Mouse (Mus musculus): ENCODE measurements around the gene Fuca1. TPM values are rescaled to one million over a fixed set of nuclear protein-coding genes. Genes with fewer than 3 reads are reported as not detected.

Gene Fuca1
- polyA plus RNA-seq, 1 experiment: 29.8 TPM

- no peak for TF ChIP-seq SRF (IDR thresholded peaks at IDR 0.05; ENCODE audit: control insufficient read depth, insufficient read length, low read depth)
- TF ChIP-seq TCF3 (IDR thresholded peaks at IDR 0.05; ENCODE audit: insufficient read length, low read depth): no peak
- Histone ChIP-seq H3K36me3 (ENCODE audit: control insufficient read depth, insufficient read depth) (peaks cover 6% of the 10 kb centered on the region), H3K79me2 (ENCODE audit: control insufficient read depth, insufficient read depth) (no peaks in the 10 kb centered on the region), H3K27me3 (ENCODE audit: control insufficient read depth, insufficient read depth, insufficient read length) (no peaks in the 10 kb centered on the region), H3K4me3 (no peak overlapping the region), H3K4me2 (ENCODE audit: low read depth) (no peak overlapping the region), H3ac (ENCODE audit: control insufficient read depth, insufficient read length) (no peak overlapping the region)
These were observed 7.8 kb downstream of the Fuca1 start for GRCm38 (mm10) chr4:135928376-135928775.

DNA sequence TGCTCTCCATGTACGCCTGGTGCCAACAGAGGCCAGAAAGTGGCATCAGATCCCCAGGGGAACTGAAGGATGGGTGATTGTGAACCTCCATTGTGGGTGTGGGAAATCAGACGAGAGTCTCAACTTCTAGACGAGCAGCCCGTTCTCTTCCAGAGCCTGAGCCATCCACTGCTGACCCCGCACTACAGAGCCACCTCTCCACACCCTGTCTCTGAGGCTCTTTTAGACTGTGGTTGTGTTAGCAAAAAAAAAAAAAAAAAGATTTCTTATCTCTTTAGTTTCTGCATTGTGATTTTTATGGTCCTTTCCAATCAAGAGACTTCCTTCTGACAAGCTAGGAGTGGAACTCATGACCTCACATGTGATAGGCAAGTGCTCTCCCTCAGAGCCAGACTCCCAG, 8.9 kb downstream of the Fuca1 start:
- H3K36me3 ChIP-seq (ENCODE audit: control insufficient read depth, insufficient read depth): peaks cover 6% of the 10 kb centered on the region
- H3K27me3 ChIP-seq (ENCODE audit: control insufficient read depth, insufficient read depth, insufficient read length): no peaks in the 10 kb centered on the region
- TF ChIP-seq MYOG (IDR thresholded peaks at IDR 0.05; ENCODE audit: control insufficient read depth in 1 of 3, insufficient read depth in 1 of 3, insufficient read length in 2 of 3, low read depth in 2 of 3): no peak
- TF ChIP-seq MAX (IDR thresholded peaks at IDR 0.05; ENCODE audit: low read depth): no peak
- no peak for TF ChIP-seq POLR2AphosphoS2 (IDR thresholded peaks at IDR 0.05; ENCODE audit: insufficient read length, low read depth)
- TF ChIP-seq CEBPB (IDR thresholded peaks at IDR 0.05; ENCODE audit: insufficient read depth, poor library complexity, severe bottlenecking): no peak
- TF ChIP-seq SRF (IDR thresholded peaks at IDR 0.05; ENCODE audit: control insufficient read depth, insufficient read length, low read depth): no peak
- no peak for TF ChIP-seq POLR2A (IDR thresholded peaks at IDR 0.05; ENCODE audit: insufficient read length, low read depth)
- TF ChIP-seq TCF12 (IDR thresholded peaks at IDR 0.05; ENCODE audit: insufficient read depth, poor library complexity, severe bottlenecking): no peak
- no peak for TF ChIP-seq REST (IDR thresholded peaks at IDR 0.05; ENCODE audit: insufficient read depth, insufficient read length)
- TF ChIP-seq MYOD1 (IDR thresholded peaks at IDR 0.05; ENCODE audit: control insufficient read depth in 1 of 3, insufficient read length in 2 of 3, low read depth in 2 of 3): no peak
- no peak for TF ChIP-seq TCF3 (IDR thresholded peaks at IDR 0.05; ENCODE audit: insufficient read length, low read depth)
- TF ChIP-seq E2F4 (IDR thresholded peaks at IDR 0.05; ENCODE audit: insufficient read depth): no peak
- TF ChIP-seq USF1 (IDR thresholded peaks at IDR 0.05; ENCODE audit: low read depth): no peak
- H3K79me2 ChIP-seq (ENCODE audit: control insufficient read depth, insufficient read depth): no peaks in the 10 kb centered on the region
- H3ac ChIP-seq (ENCODE audit: control insufficient read depth, insufficient read length): no peak overlapping the region
- no peak overlapping the region for H3K4me2 ChIP-seq (ENCODE audit: low read depth)
- H3K4me3 ChIP-seq: no peak overlapping the region

- H3K36me3 ChIP-seq (ENCODE audit: control insufficient read depth, insufficient read depth): peaks cover 6% of the 10 kb centered on the region
- TF ChIP-seq TCF12 (IDR thresholded peaks at IDR 0.05; ENCODE audit: insufficient read depth, poor library complexity, severe bottlenecking) (no peak), TCF3 (IDR thresholded peaks at IDR 0.05; ENCODE audit: insufficient read length, low read depth) (no peak), MYOD1 (IDR thresholded peaks at IDR 0.05; ENCODE audit: control insufficient read depth in 1 of 3, insufficient read length in 2 of 3, low read depth in 2 of 3) (no peak), MYOG (IDR thresholded peaks at IDR 0.05; ENCODE audit: control insufficient read depth in 1 of 3, insufficient read depth in 1 of 3, insufficient read length in 2 of 3, low read depth in 2 of 3) (no peak), REST (IDR thresholded peaks at IDR 0.05; ENCODE audit: insufficient read depth, insufficient read length) (no peak), MAX (IDR thresholded peaks at IDR 0.05; ENCODE audit: low read depth) (no peak), POLR2AphosphoS2 (IDR thresholded peaks at IDR 0.05; ENCODE audit: insufficient read length, low read depth) (no peak), SRF (IDR thresholded peaks at IDR 0.05; ENCODE audit: control insufficient read depth, insufficient read length, low read depth) (no peak), USF1 (IDR thresholded peaks at IDR 0.05; ENCODE audit: low read depth) (no peak), POLR2A (IDR thresholded peaks at IDR 0.05; ENCODE audit: insufficient read length, low read depth) (no peak), CEBPB (IDR thresholded peaks at IDR 0.05; ENCODE audit: insufficient read depth, poor library complexity, severe bottlenecking) (no peak), E2F4 (IDR thresholded peaks at IDR 0.05; ENCODE audit: insufficient read depth) (no peak)
- no peak overlapping the region for H3K4me2 ChIP-seq (ENCODE audit: low read depth)
- no peaks in the 10 kb centered on the region for H3K79me2 ChIP-seq (ENCODE audit: control insufficient read depth, insufficient read depth)
- H3ac ChIP-seq (ENCODE audit: control insufficient read depth, insufficient read length): no peak overlapping the region
- no peak overlapping the region for H3K4me3 ChIP-seq
- H3K27me3 ChIP-seq (ENCODE audit: control insufficient read depth, insufficient read depth, insufficient read length): no peaks in the 10 kb centered on the region
These were observed 9.3 kb downstream of the Fuca1 start for GRCm38 (mm10) chr4:135929828-135930227.

DNA sequence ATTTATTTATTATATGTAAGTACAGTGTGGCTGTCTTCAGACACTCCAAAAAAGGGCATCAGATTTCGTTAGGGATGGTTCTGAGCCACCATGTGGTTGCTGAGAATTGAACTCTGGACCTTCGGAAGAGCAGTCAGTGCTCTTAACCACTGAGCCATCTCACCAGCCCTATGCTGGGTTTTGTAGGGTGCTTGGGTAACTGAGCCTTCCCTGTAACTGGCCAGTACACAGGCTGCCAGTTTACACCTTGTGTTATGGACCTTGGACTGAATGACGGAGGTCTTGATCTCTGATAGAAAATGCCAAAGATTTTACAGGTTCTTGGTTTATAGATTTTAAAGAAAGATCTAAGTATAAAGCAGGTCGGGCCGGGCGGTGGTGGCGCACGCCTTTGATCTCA, 9.7 kb downstream of the Fuca1 start:
- no peak overlapping the region for H3K4me3 ChIP-seq
- TF ChIP-seq E2F4 (IDR thresholded peaks at IDR 0.05; ENCODE audit: insufficient read depth) (no peak), MAX (IDR thresholded peaks at IDR 0.05; ENCODE audit: low read depth) (no peak), CEBPB (IDR thresholded peaks at IDR 0.05; ENCODE audit: insufficient read depth, poor library complexity, severe bottlenecking) (no peak), POLR2AphosphoS2 (IDR thresholded peaks at IDR 0.05; ENCODE audit: insufficient read length, low read depth) (no peak), TCF12 (IDR thresholded peaks at IDR 0.05; ENCODE audit: insufficient read depth, poor library complexity, severe bottlenecking) (no peak), SRF (IDR thresholded peaks at IDR 0.05; ENCODE audit: control insufficient read depth, insufficient read length, low read depth) (no peak), MYOG (IDR thresholded peaks at IDR 0.05; ENCODE audit: control insufficient read depth in 1 of 3, insufficient read depth in 1 of 3, insufficient read length in 2 of 3, low read depth in 2 of 3) (no peak), MYOD1 (IDR thresholded peaks at IDR 0.05; ENCODE audit: control insufficient read depth in 1 of 3, insufficient read length in 2 of 3, low read depth in 2 of 3) (no peak), TCF3 (IDR thresholded peaks at IDR 0.05; ENCODE audit: insufficient read length, low read depth) (no peak), REST (IDR thresholded peaks at IDR 0.05; ENCODE audit: insufficient read depth, insufficient read length) (no peak), POLR2A (IDR thresholded peaks at IDR 0.05; ENCODE audit: insufficient read length, low read depth) (no peak), USF1 (IDR thresholded peaks at IDR 0.05; ENCODE audit: low read depth) (no peak)
- no peak overlapping the region for H3K4me2 ChIP-seq (ENCODE audit: low read depth)
- H3ac ChIP-seq (ENCODE audit: control insufficient read depth, insufficient read length): no peak overlapping the region
- no peaks in the 10 kb centered on the region for H3K79me2 ChIP-seq (ENCODE audit: control insufficient read depth, insufficient read depth)
- peaks cover 6% of the 10 kb centered on the region for H3K36me3 ChIP-seq (ENCODE audit: control insufficient read depth, insufficient read depth)
- no peaks in the 10 kb centered on the region for H3K27me3 ChIP-seq (ENCODE audit: control insufficient read depth, insufficient read depth, insufficient read length)

DNA sequence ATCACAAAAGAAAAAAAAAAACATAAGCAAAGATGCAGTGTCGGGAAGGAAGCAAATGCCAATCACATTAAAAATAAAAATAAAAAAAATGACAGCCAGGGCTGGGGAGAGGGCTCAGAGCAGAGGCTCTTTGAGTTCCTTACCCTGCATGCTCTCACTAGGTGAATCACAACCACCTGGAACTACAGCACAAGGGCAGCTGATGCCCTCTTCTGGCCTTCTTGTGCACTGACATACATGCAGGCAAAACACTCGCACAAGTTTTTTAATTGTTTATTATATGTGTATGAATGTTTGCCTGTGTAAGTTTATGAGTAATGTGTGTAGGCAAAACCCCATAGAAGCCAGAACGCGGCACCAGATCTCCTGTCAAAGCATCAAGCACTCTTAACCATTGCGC, 11.3 kb downstream of the Fuca1 start:
- no peak overlapping the region for H3ac ChIP-seq (ENCODE audit: control insufficient read depth, insufficient read length)
- H3K4me2 ChIP-seq (ENCODE audit: low read depth): no peak overlapping the region
- H3K36me3 ChIP-seq (ENCODE audit: control insufficient read depth, insufficient read depth): peaks cover 9% of the 10 kb centered on the region
- TF ChIP-seq E2F4 (IDR thresholded peaks at IDR 0.05; ENCODE audit: insufficient read depth): no peak
- TF ChIP-seq CEBPB (IDR thresholded peaks at IDR 0.05; ENCODE audit: insufficient read depth, poor library complexity, severe bottlenecking): no peak
- no peak for TF ChIP-seq TCF12 (IDR thresholded peaks at IDR 0.05; ENCODE audit: insufficient read depth, poor library complexity, severe bottlenecking)
- no peak for TF ChIP-seq POLR2A (IDR thresholded peaks at IDR 0.05; ENCODE audit: insufficient read length, low read depth)
- no peak for TF ChIP-seq MAX (IDR thresholded peaks at IDR 0.05; ENCODE audit: low read depth)
- no peak for TF ChIP-seq TCF3 (IDR thresholded peaks at IDR 0.05; ENCODE audit: insufficient read length, low read depth)
- TF ChIP-seq MYOD1 (IDR thresholded peaks at IDR 0.05; ENCODE audit: control insufficient read depth in 1 of 3, insufficient read length in 2 of 3, low read depth in 2 of 3): no peak
- TF ChIP-seq MYOG (IDR thresholded peaks at IDR 0.05; ENCODE audit: control insufficient read depth in 1 of 3, insufficient read depth in 1 of 3, insufficient read length in 2 of 3, low read depth in 2 of 3): no peak
- no peak for TF ChIP-seq USF1 (IDR thresholded peaks at IDR 0.05; ENCODE audit: low read depth)
- TF ChIP-seq SRF (IDR thresholded peaks at IDR 0.05; ENCODE audit: control insufficient read depth, insufficient read length, low read depth): no peak
- no peak for TF ChIP-seq POLR2AphosphoS2 (IDR thresholded peaks at IDR 0.05; ENCODE audit: insufficient read length, low read depth)
- TF ChIP-seq REST (IDR thresholded peaks at IDR 0.05; ENCODE audit: insufficient read depth, insufficient read length): no peak
- no peak overlapping the region for H3K4me3 ChIP-seq
- no peaks in the 10 kb centered on the region for H3K79me2 ChIP-seq (ENCODE audit: control insufficient read depth, insufficient read depth)
- H3K27me3 ChIP-seq (ENCODE audit: control insufficient read depth, insufficient read depth, insufficient read length): no peaks in the 10 kb centered on the region

Data from myocyte (in vitro differentiated cells).